14 mouse cellular contexts compared by ENCODE assay signal in genomic region chr11:41259915-41260619, GRCm38 (mm10).
A peak's percentile ranks its signal among the peaks of the same experiment; 100 is the strongest.
DNase-seq lines count a peak whose midpoint lies in the region; ATAC-seq and TF ChIP-seq lines count a peak whose summit lies in the region.
"Had no signal": no experiment of that assay in that cellular context is flagged by ENCODE, and none has a peak within 500 bp of the region (broad histone marks: within the 10 kb centered on the region; RNA-seq: fewer than 3 reads in every experiment).

No protein-coding gene starts in this region.

- no peak overlapping the region for H3K9ac ChIP-seq in hindbrain, embryonic 13.5 days
- H3K9ac ChIP-seq in hindbrain, embryonic 11.5 days (ENCODE audit: low read depth, low read length): no peak overlapping the region
- no peak overlapping the region for H3K9ac ChIP-seq in hindbrain, embryonic 16.5 days (ENCODE audit: low read depth, low read length)
- no peak overlapping the region for H3K9ac ChIP-seq in limb, embryonic 14.5 days (ENCODE audit: low read depth, low read length, severe bottlenecking)

- TF ChIP-seq POLR2A in limb, embryonic 14.5 days (IDR thresholded peaks at IDR 0.05; ENCODE audit: borderline replicate concordance, extremely low read depth, insufficient read depth, insufficient read length): no peak

- no peaks in the 10 kb centered on the region for H3K36me3 ChIP-seq in hindbrain, embryonic 13.5 days
- H3K36me3 ChIP-seq in hindbrain, embryonic 11.5 days (ENCODE audit: control insufficient read depth, insufficient read depth, low read length): no peaks in the 10 kb centered on the region
- H3K36me3 ChIP-seq in hindbrain, embryonic 16.5 days (ENCODE audit: control insufficient read depth, insufficient read depth, low read length): no peaks in the 10 kb centered on the region
- H3K36me3 ChIP-seq in limb, embryonic 14.5 days (ENCODE audit: control insufficient read depth, insufficient read depth, low read length): no peaks in the 10 kb centered on the region

- H3K4me3 ChIP-seq in hindbrain, embryonic 13.5 days: no peak overlapping the region
- H3K4me3 ChIP-seq in hindbrain, embryonic 11.5 days (ENCODE audit: low read depth, low read length): no peak overlapping the region
- peak overlapping the region; percentile 16; the same call in 1 of the 2 replicates for H3K4me3 ChIP-seq in left cerebral cortex, adult 2 months
- H3K4me3 ChIP-seq in hindbrain, embryonic 16.5 days (ENCODE audit: low read length): no peak overlapping the region
- H3K4me3 ChIP-seq in limb, embryonic 14.5 days (replicated peaks; ENCODE audit: low read length): 0 out of 2 replicates have a peak overlapping the region, but pooled peaks have one; percentile 5
- H3K4me3 ChIP-seq: erythroblast, embryonic 14.5 days had no signal

- no peaks in the 10 kb centered on the region for H3K9me3 ChIP-seq in hindbrain, embryonic 13.5 days
- no peaks in the 10 kb centered on the region for H3K9me3 ChIP-seq in hindbrain, embryonic 11.5 days (ENCODE audit: control insufficient read depth, low read length)
- H3K9me3 ChIP-seq in hindbrain, embryonic 16.5 days (ENCODE audit: control insufficient read depth, low read length): no peaks in the 10 kb centered on the region
- no peaks in the 10 kb centered on the region for H3K9me3 ChIP-seq in limb, embryonic 14.5 days (ENCODE audit: control insufficient read depth, low read length)

- no peak for DNase-seq in hindbrain, embryonic 11.5 days (ENCODE audit: low spot score)
- peak in 1 of 2 experiments; percentile 10 for DNase-seq in left cerebral cortex, adult 2 months (ENCODE audit: extremely low spot score in 1 of 2, low spot score in 2 of 2)
- DNase-seq in left cerebral cortex, adult 8-10 months (ENCODE audit: low spot score in 2 of 2): no peak
- DNase-seq in limb, embryonic 14.5 days (ENCODE audit: low spot score): no peak
- DNase-seq in gastrocnemius, postnatal 4 days (ENCODE audit: low spot score in 2 of 2): no peak
- no peak for DNase-seq in cerebellum, postnatal 10 days
- DNase-seq: cerebellum, adult 2 months; embryo, embryonic 11 days; gastrocnemius, postnatal 36 days had no signal

- H3K27me3 ChIP-seq in hindbrain, embryonic 13.5 days: no peaks in the 10 kb centered on the region
- no peaks in the 10 kb centered on the region for H3K27me3 ChIP-seq in hindbrain, embryonic 11.5 days (ENCODE audit: control insufficient read depth, insufficient read depth, low read length)
- H3K27me3 ChIP-seq in hindbrain, embryonic 16.5 days (replicated peaks; ENCODE audit: control insufficient read depth, insufficient read depth, low read length): no peaks in the 10 kb centered on the region
- no peaks in the 10 kb centered on the region for H3K27me3 ChIP-seq in limb, embryonic 14.5 days (ENCODE audit: control insufficient read depth, insufficient read depth, low read length)

- H3K4me2 ChIP-seq in hindbrain, embryonic 13.5 days: peak overlapping the region; percentile 23; the same call in 1 of the 2 replicates
- H3K4me2 ChIP-seq in hindbrain, embryonic 11.5 days (replicated peaks; ENCODE audit: low read depth, low read length): no peak overlapping the region
- H3K4me2 ChIP-seq in hindbrain, embryonic 16.5 days (ENCODE audit: low read length): peak overlapping the region; percentile 10; the same call in 1 of the 2 replicates
- H3K4me2 ChIP-seq in limb, embryonic 14.5 days (replicated peaks; ENCODE audit: low read depth, low read length, severe bottlenecking): peak overlapping the region; percentile 33

- no peak for TF ChIP-seq CTCF in left cerebral cortex, adult 2 months (IDR thresholded peaks at IDR 0.05)

- intact Hi-C loops in left cerebral cortex, adult 2 months (cut with DNase I): no loop called here

- no peaks in the 10 kb centered on the region for H3K4me1 ChIP-seq in hindbrain, embryonic 13.5 days (replicated peaks)
- no peaks in the 10 kb centered on the region for H3K4me1 ChIP-seq in hindbrain, embryonic 11.5 days (replicated peaks; ENCODE audit: control insufficient read depth, insufficient read depth, low read length)
- H3K4me1 ChIP-seq in hindbrain, embryonic 16.5 days (ENCODE audit: control insufficient read depth, insufficient read depth, low read depth, low read length): no peaks in the 10 kb centered on the region
- H3K4me1 ChIP-seq in limb, embryonic 14.5 days (ENCODE audit: control insufficient read depth, insufficient read depth, low read length): peaks cover 2% of the 10 kb centered on the region; the same call in 1 of the 2 replicates

- H3K27ac ChIP-seq in hindbrain, embryonic 13.5 days: no peak overlapping the region
- H3K27ac ChIP-seq in hindbrain, embryonic 11.5 days (ENCODE audit: low read depth, low read length): no peak overlapping the region
- H3K27ac ChIP-seq in left cerebral cortex, adult 2 months: no peak overlapping the region
- H3K27ac ChIP-seq in hindbrain, embryonic 16.5 days (ENCODE audit: low read depth, low read length): no peak overlapping the region
- H3K27ac ChIP-seq in limb, embryonic 14.5 days (replicated peaks; ENCODE audit: low read depth, low read length): no peak overlapping the region
- H3K27ac ChIP-seq: macrophage had no signal

- 73% methylated on average over 18 of the region's 18 CpGs for WGBS in hindbrain, embryonic 13.5 days
- WGBS in hindbrain, embryonic 11.5 days: 91% methylated on average over 18 of the region's 18 CpGs
- 65% methylated on average over 18 of the region's 18 CpGs for WGBS in hindbrain, embryonic 16.5 days
- 24% methylated on average over 18 of the region's 18 CpGs for WGBS in limb, embryonic 14.5 days

- no peak for ATAC-seq in hindbrain, embryonic 13.5 days (ENCODE audit: low FRiP score)
- no peak for ATAC-seq in hindbrain, embryonic 11.5 days (ENCODE audit: low FRiP score)
- ATAC-seq in hindbrain, embryonic 16.5 days: no peak
- ATAC-seq in limb, embryonic 14.5 days (ENCODE audit: low FRiP score, low read depth): no peak
- ATAC-seq: inflammation-experienced regulatory T-cells, adult 6 months had no signal

Comparison
In these comparisons a context has a peak if more than half of its experiments do, and no peak if none do; other contexts are left out.
1. H3K4me3 ChIP-seq: peak in left cerebral cortex, adult 2 months (single experiment) and limb, embryonic 14.5 days (single experiment); none in hindbrain, embryonic 13.5 days (single experiment), hindbrain, embryonic 11.5 days (single experiment) and hindbrain, embryonic 16.5 days (single experiment).